Mouse (Mus musculus) adrenal gland, adult 18-20 months (tissue): Measurements from ENCODE around the gene Cd93. TPM values are rescaled to one million over a fixed set of nuclear protein-coding genes. Genes with fewer than 3 reads are reported as not detected.

Source experiments
- DNase-seq, 2 experiments: peaks; one replicate each; pipeline ENCODE4 v3.0.0; 2021 to 2022; ENCODE audit warnings: low spot score in 2 of 2
- total RNA-seq, 2 experiments: library from RNA; stranded (reverse); gene quantifications; 1 replicate in 1 of 2; 2 replicates in 1 of 2; pipeline ENCODE4 v1.2.3; 2021

The Cd93 gene
- total RNA-seq, 2 experiments from 2014 or later: 17.0 to 30.3 TPM

DNA sequence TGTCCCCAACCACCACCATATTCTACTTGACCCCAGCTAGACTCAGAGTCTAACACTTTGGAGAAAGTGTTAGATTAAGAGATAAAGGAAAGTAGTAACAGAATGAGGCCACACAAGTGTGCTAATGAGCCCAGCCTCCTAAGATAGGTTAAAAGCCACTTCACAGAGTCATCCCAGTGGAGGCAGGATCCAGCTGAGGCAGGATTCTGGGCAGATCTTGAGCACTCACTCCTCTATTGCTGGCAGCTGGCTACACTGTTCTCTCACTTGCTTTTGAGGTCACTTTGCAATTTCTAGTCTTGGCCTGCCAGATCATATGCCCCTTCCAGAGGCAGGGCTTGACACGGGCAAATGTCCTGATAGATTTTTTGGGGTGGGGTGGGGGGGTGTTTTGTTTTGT, 1.1 kb upstream of the Cd93 start:
- DNase-seq: no peak

DNA sequence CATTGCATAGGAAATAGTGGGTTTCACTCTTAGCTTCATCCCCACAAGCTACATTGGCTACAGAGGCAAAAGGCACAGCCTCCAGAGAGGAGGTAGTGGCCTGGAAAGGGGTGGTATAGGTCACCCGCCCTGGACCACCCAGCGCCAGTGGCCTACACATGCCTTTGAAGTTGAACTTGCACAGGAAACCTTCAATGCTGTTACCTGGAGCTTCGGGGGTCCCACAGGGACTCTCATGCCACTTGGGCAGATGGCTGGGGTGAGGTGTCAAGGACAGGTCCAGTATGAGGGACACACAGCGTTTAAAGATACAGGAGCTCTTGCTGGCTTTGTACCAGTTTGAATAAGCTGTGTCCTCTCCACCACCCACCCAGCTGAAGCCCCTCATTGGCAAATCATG, 653 bp downstream of the Cd93 start:
- no peak for DNase-seq

DNA sequence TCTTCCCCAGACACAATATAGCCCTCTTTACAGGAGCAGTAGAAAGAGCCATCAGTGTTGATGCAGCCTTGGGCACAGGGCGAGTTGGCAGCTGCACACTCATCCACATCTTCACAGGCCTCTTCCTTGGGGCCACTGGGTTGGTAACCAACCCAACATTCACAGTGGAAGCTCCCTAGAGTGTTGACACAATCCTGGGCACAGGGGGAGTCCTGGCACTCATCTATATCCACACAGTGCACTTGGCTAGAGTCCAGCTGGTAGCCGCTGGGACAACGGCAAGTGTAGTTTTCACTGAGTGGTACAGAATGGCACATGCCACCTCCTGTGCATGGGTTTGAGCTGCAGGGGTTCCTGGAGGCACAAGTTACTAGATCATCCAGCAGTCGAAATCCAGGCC, 1.2 kb downstream of the Cd93 start:
- peak in 1 of 2 experiments; percentile 23 for DNase-seq

DNA sequence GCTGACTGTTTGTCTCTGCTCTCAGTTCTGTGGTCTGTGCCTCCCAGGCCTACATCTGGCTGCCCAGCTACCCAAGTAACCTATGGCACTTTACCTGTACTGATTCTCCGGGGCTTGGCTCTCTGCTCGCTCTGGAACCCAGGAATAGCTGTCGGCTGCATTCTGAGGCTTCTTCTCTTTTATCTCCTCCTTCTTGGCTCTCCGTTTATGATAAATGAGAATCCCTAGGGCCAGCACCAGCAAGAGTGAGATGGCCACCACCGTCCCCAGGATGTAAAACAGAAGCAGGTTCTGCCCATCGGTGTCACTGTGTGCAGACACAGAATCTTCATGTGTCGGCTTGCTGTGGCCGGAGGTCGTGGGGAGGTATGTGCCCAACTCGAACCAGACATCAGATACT, 1.9 kb downstream of the Cd93 start:
- DNase-seq: no peak

DNA sequence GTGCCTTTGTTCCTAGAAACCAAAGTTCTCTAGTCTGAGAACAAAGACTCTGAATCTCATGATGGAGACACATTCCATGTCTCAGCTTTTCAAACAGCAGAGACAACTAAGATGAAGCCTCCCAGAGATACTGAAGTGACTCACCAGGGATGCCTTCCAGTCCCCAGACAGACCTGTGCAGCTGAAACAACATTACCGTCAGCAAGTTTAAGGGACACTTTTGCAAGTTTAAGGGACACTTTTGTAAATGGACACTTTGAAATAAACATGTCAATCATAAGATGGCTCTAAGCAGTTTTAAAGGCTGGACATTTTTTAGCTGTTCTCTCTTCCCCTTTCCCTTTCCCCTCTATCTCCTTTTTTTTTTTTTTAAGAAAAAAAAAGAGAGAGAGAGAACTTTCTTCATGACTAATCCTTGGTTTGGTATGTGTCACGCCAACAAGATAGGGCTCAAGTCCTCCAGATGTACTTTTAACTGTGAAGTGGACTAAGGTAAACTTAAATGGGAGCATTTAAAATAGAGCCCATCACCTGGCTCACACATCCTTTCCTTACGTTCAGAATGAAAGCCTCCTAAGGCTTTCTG, 3.6 kb downstream of the Cd93 start:
- no peak for DNase-seq

DNA sequence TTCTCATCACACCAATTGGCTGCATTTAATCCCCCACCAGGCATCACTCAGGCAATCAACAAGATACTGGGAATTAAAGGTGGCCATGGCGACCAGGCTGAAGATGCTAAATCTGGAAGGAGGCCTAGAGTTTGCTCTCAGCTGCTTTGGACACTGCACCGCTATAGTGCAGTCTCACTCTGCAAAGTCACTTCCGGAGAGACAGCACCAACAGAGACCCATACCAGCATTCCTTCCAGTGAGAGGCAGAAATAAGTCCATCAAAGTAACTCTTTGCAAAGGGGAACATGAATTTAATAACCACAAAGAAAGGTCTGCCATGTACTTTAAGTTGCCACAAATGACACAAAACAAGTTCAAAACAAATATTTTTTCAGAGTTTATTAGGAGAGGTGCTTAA, 7.1 kb downstream of the Cd93 start:
- no peak for DNase-seq

DNA sequence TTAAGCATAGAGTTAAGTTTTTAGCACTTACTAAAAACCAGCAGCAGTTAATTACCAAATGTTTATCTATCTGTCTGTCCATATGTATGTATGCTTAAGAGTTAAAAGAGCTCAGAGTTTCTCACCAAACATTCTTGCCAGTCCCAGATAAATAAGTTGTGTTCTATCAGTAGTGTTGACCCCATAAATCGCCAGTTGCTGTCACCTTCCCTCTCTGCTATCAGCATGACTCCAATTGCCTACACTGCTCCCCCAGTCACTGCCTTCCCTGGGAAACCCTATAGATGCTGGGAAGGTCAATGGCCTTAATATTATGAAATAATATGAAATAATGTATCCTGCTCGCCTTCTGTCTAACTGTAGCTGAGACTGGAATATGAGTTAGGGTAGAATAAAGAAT, 11.0 kb downstream of the Cd93 start:
- no peak for DNase-seq

DNA sequence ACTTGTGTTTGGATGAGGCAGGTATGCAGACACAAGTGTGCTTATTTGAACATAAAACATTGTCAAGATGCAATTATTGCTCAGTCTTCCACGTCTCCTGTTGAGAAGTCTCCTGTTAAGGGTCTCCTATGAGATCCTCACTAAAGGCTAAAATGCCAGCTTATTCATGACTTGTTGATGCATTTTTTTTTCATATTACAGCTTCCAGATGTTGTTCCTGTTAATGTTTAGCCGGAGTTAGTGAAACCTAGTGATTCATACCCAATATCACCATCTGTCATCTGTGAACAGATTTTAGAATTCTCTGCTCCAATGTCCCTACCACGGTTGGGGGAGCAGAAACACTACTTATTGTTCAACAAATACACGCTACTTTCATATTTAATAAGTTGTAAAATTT, 12.4 kb downstream of the Cd93 start:
- DNase-seq: no peak

DNA sequence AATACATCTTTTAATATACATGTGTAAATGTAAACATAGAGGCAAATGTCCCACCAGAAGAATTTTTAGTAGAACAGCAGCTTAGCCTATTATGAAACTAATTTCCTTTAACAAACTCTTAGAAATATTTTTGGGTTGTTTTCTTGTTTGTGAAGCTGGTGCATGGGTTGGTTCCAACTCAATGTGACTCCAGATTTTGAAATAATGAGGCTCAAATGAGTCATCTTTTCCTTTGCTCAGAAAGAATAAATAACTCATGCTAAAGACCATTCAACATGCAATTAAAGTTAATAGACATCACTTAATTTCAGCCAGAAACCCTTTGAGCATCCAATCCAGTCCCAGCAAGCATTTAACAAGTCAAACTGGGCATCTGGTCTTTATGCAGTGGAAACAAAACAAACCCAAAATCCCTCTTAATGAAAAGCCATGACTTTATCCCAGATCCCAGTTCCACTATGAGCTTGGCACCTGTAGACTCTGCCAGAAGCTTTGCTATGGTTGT, 14.3 kb downstream of the Cd93 start:
- DNase-seq: no peak

DNA sequence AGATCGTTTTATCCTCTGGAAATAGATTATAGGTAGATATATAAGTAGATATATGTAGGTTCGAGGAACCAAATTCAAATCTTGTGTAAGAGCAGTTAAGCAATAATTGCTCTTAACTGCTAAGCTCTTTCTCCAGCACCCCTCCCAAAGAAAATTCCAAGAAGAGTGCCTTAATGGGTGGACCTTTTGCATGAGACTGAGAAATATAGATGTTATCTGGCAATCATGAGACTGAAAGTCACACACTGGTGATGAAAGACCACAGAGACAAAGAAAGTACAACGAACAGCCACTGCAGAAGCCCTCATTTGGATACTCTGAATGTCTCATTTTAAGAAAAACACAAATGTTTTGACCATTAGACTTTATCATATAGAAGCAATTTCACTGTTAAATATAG, 14.8 kb downstream of the Cd93 start:
- DNase-seq: no peak

DNA sequence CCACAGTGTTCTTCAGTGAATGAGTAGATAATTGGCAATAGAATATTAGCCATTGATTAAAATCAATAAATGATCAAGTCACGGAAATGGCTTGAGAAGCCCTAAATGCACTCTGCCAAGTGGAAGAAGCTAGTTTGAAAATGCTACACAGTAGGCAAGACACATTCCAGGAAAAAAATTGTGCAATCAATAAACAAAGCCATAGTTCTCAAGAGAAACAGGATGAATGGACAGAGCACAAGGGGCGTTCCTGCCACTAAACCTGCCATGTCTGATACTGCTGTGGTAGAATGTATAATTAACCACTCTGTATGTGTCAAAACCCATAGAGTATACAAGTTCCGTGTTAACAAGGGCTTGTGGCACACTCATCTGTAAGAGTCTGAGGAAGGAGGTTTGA, 15.8 kb downstream of the Cd93 start:
- no peak for DNase-seq

DNA sequence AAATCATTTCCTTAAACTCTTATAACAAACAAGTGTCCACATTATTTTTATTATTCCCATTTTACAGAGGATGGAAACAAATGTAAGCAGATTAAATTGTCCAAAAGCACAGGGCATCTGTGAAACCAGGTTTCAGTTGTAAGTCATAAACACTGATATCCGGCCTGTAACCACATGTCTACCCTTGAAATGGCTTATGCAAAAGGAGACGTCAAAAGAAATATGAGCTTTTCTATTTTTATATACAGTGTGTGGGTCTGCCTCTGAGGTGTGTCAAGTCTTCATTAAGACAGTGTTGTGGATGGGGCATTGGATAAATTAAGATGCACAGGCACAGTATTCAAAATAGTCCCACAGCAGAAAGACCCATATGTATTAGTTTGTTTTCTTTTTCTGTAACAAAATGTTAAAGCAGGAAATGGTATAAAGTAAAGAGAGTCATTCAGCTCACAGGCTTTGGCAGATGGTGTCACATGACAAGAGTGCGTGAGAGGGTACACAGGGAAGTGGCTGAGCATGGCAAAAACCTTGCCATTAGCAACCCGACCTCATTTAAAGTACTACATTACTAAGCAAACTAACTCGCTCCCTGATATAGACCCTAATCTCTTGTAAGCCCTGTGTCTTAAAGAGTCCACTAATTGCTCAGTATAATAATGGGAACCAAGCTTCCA, 17.5 kb downstream of the Cd93 start:
- DNase-seq: no peak

DNA sequence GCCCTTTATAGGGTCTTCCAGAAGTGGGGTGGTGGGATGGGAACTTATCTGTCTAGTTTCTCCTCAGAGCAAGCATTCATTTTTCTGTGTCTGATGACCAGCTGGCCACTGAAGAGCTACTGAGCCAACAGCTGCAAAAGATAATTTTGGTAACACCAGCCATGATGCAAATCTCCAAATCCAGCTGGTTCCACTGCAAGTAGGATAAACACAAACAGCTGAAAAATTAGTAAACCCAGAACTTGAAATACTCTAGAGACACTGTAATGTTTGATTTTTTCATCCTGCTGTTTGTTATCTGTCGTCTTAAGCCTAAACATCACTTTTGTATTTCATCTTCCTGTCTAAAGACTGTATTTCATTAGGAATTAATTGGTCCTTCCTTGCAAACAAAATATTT, 21.7 kb downstream of the Cd93 start:
- DNase-seq: no peak

DNA sequence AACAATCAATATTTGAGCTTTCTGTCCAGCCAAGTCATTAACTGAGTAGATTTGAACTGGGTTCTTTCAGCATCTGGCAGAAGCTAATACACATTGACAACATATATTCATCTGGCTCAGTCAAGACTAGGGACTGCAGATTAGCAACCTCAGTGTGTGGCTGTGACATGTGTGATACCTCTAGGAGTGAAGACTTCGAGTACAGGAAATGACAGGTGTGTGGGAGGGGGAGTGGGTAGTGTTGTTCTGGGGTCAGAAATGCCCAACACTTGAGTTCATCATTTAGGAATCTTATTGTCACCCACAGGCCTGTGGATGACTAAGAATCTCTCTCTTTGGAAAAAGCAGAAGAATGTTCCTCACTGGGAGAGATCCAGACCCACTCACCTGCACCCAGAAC, 22.3 kb downstream of the Cd93 start:
- no peak for DNase-seq

DNA sequence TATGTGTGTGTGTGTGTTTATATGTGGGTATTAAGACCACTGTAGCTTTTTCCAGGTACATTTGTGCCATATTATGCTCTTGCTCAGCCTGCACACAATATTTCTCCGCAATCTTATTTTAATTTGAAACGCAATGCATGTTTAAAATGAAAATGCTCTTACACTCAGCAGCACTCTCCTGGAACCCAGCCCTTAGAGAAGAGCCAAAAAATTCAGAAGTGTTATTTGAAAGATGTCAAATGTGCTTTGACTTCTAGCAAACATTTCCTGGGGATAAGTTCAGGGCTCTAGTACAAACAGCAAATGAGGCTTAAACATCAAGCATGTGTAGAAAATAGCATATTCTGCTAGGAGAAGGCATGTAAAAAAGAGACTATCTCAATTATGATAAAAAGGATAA, 23.6 kb downstream of the Cd93 start:
- DNase-seq: no peak

DNA sequence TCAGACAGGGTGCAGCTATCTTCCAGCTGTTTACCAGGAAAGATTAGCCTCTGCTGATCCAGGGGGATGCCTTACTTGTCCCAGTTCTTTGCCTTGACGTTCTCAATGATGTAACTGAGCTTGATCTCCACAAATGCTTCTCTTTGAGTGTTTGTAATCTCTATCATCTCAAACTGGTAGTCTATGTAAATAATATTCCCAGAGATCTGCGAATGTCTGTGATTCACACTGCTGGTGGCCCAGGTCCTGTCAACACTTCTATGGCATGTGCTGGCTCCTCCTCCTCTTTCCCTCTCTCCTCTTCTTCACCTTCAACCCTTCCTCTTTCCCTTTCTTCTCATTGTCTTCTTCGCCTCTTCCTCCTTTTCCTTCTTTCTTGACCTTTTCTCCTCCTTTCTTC, 24.2 kb downstream of the Cd93 start:
- no peak for DNase-seq

DNA sequence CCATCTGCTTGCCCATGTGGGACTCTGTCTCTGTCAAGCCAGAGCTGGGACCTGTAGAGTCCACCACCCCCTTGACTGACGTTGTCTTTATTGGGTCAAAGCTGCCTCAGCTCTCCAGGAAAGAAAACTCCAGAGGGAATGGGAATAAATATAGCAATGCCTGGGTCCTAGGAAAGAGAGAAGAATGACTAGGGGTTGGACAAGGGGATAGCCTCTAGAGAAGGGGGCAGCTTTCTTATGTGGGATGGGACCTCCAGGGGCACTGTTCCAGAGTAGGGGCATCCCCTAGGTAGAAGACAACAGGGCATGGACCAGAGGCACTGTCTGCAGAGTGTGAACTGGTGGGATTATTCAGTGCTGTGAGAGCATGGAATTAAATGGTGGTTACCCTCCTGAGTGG, 33.5 kb downstream of the Cd93 start:
- no peak for DNase-seq

DNA sequence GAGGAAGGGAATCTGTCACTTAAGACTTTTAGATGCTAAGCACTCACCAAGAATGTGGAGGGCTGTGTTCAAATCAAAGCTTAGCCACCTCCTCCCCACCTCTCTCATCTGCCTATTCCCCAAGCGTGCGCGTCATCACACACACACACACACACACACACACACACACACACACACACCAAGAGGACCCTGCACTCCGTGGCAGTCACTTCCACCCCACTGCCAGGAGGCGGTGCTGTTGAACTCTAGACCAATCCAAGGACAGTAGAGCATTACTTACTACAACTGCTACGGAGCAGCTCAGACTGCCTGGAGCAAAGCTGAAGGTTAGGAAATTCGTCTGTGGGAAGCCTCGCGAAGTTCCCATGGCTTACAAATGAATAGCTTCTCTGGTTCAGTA, 34.2 kb downstream of the Cd93 start:
- DNase-seq: peak; percentile 80 to 85

DNA sequence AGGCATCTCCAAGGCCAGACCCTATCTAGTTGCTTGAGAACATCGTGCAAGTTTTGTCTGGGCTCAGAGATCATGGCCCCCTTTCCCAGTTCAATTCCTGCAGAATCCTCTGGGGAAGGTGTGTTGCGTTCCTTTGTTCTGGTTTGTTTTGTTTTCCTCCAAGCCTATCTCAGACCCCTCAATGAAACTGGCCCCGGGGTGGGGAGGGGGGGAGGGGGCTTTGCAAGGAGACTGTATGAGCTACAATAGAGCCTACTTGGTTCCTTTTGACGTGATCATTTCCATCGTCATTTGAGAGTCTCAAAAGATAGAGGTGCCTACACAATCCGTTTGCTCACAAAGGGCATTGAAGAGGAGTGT, 34.6 kb downstream of the Cd93 start:
- DNase-seq: no peak

DNA sequence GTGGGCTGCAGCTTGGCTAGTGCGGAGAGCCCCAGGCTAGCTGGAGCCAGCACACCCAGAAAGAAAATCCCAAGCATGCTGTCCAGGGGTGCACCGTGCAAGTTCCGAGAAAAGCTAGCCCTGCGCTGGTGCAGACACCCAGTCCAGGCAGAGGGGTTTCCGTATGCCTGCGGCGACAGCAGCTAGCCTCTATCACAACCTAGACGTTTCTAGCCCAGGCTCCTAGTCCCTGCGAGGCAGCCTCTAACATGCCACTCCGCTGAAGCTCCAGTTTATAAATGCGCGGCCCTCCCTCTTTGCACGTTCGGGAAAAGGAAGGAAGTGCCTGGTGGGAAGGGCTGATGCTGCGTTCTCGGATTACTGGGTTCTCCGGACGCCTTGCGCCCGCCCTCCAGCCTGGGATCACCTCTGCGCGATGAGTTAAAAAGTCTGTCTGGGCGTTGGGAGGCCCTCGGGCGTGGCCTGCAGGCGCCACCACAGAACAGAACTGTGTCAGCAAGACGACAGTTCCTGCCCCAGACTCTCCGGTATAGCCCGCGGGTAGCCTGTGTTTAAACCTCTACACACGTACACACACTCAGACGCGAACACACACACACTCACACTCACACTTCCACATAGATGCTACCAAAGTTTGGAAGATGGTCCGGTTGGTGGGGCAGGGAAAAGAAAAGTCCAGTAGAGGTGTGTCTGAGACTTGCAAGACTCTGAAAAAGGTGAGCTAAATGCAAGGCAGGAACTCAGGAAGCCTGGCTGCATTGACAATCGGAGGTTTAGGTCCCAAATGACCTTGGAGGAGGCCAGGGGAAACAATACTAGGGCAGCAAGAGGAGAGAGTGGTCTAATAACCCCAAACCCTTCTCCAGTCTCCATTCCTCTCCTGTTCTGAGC, 35.2 kb downstream of the Cd93 start, which contains the start of gene Thbd:
Thbd (minus strand) TSS at position 319 of the 891 bp plus-strand sequence.
- peak; percentile 57 to 59 for DNase-seq

DNA sequence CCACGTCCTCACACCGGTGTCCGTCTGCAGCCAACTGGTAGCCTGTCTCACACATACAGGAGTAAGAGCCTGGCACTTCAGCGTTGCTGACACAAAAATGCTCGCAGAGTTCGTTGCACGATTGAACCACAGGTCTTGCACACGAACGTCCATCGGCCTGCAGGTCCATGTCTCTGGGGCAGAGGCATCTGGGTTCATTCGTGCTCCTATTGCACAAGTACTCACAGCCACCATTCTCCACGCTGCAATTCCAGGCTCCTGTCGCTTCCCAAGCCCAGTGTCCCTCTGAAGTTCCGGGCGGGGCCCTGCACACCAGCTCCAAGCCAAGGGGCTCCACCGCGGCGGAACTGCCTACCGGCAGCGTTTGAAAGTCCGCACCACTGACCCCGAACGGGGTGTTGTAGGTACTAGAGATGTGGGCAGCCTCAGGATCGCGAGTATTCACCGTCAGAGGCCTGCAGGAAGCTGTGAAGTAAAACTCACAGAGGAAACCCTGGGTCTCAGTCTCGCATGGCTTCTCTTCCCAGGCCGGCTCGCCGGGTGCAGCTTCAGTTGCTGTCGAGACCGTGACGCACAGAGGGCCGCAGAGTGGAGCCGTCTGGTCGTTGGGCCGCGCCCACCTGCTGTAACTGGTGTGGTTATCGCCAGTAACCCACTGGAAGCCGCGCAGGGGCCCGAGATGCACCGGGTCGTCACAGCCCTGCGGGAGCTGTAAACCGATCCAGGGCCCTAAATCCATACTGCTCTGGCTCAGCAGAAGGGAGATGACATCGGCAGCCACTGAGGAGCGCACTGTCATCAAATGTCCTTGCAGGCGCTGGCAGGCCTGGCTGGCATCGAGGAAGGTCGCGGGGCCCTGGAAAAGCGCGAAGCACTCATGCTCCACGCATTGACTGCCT, 36.1 kb downstream of the Cd93 start:
- DNase-seq: peak; percentile 33 to 47
